Mouse (Mus musculus) megakaryocyte, embryonic 14.5 days (primary cell): Measurements from ENCODE around the gene Kank1.

Experiments used
- FLI1 ChIP-seq: IDR thresholded peaks from 2 replicates; pipeline ENCODE4 v1.6.1; 2012; ENCODE audit warnings: low read length, inconsistent platforms, mixed read lengths
- GATA1 ChIP-seq: IDR thresholded peaks from 3 replicates; pipeline ENCODE4 v1.6.1; 2012; ENCODE audit warnings: mixed read lengths, low read length, inconsistent platforms, borderline replicate concordance

- TF ChIP-seq GATA1 (no peak), FLI1 (no peak)
Observed at GRCm38 (mm10) chr19:25327633-25328032, 90.9 kb downstream of the Kank1 start.
